Comparison of ENCODE assay signal across 23 mouse cellular contexts in the genomic region with DNA sequence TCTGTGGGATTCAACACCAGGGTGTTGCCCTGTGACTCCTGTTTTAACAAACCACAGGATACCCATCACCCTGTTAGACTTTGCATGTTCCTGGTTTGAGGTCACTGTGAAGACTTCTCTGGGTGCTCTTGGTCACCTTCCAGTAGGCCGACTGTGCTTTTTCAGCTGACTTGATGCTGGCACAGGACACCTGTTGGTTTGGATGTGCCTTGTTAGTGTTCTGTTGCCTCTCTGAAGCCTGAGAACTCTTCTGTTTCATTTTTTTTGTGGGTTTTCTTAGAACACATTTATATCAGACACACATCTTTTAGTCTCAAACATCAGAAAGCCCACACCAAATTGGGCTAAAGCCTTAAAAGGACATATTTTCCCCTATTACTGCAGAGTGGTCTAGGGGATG. TPM values are rescaled to one million over a fixed set of nuclear protein-coding genes. Genes with fewer than 3 reads are reported as not detected.
A peak's percentile ranks its signal among the peaks of the same experiment; 100 is the strongest.
DNase-seq lines count a peak whose midpoint lies in the region; ATAC-seq and TF ChIP-seq lines count a peak whose summit lies in the region.
"Had no signal": no experiment of that assay in that cellular context is flagged by ENCODE, and none has a peak within 500 bp of the region (broad histone marks: within the 10 kb centered on the region; RNA-seq: fewer than 3 reads in every experiment).

No protein-coding gene starts in this region.

- no peak overlapping the region for H3K4me3 ChIP-seq in layer of hippocampus, adult 2 months
- H3K4me3 ChIP-seq: embryonic facial prominence, embryonic 15.5 days; forebrain, embryonic 12.5 days; heart, adult 2 months; heart, embryonic 15.5 days; hindbrain, embryonic 15.5 days had no signal

- ATAC-seq in CD4-positive, CD25-positive, alpha-beta regulatory T cell, adult 4 months: no peak
- ATAC-seq: forebrain, embryonic 16.5 days had no signal

- peak overlapping the region; percentile 73 for H3K27ac ChIP-seq in layer of hippocampus, adult 2 months
- H3K27ac ChIP-seq: embryonic facial prominence, embryonic 15.5 days; forebrain, embryonic 12.5 days; heart, adult 2 months; heart, embryonic 15.5 days; hindbrain, embryonic 15.5 days had no signal

- TF ChIP-seq CTCF in layer of hippocampus, adult 2 months (conservative IDR thresholded peaks at IDR 0.05): no peak

- DNase-seq in CD4-positive, CD25-positive, alpha-beta regulatory T cell, adult 2 months (ENCODE audit: low read depth, low spot score): peak; percentile 45
- no peak for DNase-seq in layer of hippocampus, adult 2 months (ENCODE audit: low spot score in 2 of 2)
- no peak for DNase-seq in layer of hippocampus, postnatal 14 days (ENCODE audit: low spot score in 2 of 2)
- peak; percentile 48 for DNase-seq in thymus, postnatal 0 days (ENCODE audit: low spot score)
- no peak for DNase-seq in thymus, postnatal 14 days
- DNase-seq in embryo, embryonic 9.5 days (ENCODE audit: extremely low spot score): no peak
- DNase-seq: adrenal gland, adult 8-10 months; adrenal gland, postnatal 36 days; B cell, adult 2 months; cerebellum, adult 2 months; cerebellum, postnatal 10 days; gastrocnemius, postnatal 14 days; heart, adult 2 months; heart, postnatal 36 days had no signal

RNA-seq across cellular contexts. Expression of a gene that starts 13.3 kb away (rescaled TPM):
- polyA plus RNA-seq in CD4-positive, CD25-positive, alpha-beta regulatory T cell, adult 4 months (2017; shearing (Covaris generic)): 10 to 100 TPM; 72.5 to 88.8 TPM
- 100 to 1,000 TPM; 662 to 700 TPM for total RNA-seq in layer of hippocampus, adult 2 months (2021)
- 100 to 1,000 TPM; 785 to 794 TPM for total RNA-seq in layer of hippocampus, postnatal 14 days (2021)
- polyA plus RNA-seq in thymus, postnatal 0 days (2015; fragmentation: Nextera tagmentation; extraction: Ambion mirVana): 129 and 138 TPM in 2 replicates
- total RNA-seq: gastrocnemius, adult 18-20 months had no signal
- polyA plus RNA-seq: G1E had no signal

RNA-seq across cellular contexts. Expression of a gene that starts 48.2 kb away (rescaled TPM):
- not detected for polyA plus RNA-seq in CD4-positive, CD25-positive, alpha-beta regulatory T cell, adult 4 months (2017; shearing (Covaris generic))
- total RNA-seq in layer of hippocampus, adult 2 months (2021): not detected
- not detected for total RNA-seq in layer of hippocampus, postnatal 14 days (2021)
- polyA plus RNA-seq in thymus, postnatal 0 days (2015; fragmentation: Nextera tagmentation; extraction: Ambion mirVana): 0.09 TPM in 1 of 2 replicates, not detected in the other
- total RNA-seq: adrenal gland, adult 8-10 months; adrenal gland, postnatal 36 days; G1E; gastrocnemius, adult 18-20 months; gastrocnemius, postnatal 14 days; heart, adult 2 months; heart, postnatal 36 days had no signal
- polyA plus RNA-seq: embryonic facial prominence, embryonic 11.5 days; embryonic facial prominence, embryonic 15.5 days; G1E; heart, adult 2 months had no signal

Comparison
In these comparisons a context has a peak if more than half of its experiments do, and no peak if none do; other contexts are left out.
1. DNase-seq: peak in CD4-positive, CD25-positive, alpha-beta regulatory T cell, adult 2 months (single experiment) and thymus, postnatal 0 days (single experiment); none in layer of hippocampus, adult 2 months (0 of 2), layer of hippocampus, postnatal 14 days (0 of 2), thymus, postnatal 14 days (single experiment) and embryo, embryonic 9.5 days (single experiment).